Mouse (Mus musculus): ENCODE results near the gene Nudt1. TPM values are rescaled to one million over a fixed set of nuclear protein-coding genes. Genes with fewer than 3 reads are reported as not detected.
"Not testable (repeated sequence)": the region's sequence is repeated elsewhere in the genome, so short reads cannot be mapped to it uniquely, and the experiment has no call there.

Nudt1 gene
- total RNA-seq, 2 experiments from 2014 or later: 8.9 to 10.2 TPM

- no peak for DNase-seq
- intact Hi-C loops (cut with DNase I): loop anchor here (5.0 kb wide), 1 partner anchor 199 kb away; no protein-coding TSS in a partner anchor
These were observed 17.3 kb downstream of the Nudt1 start for GRCm38 (mm10) chr5:140338779-140339178.

- no peak for DNase-seq
- intact Hi-C loops (cut with DNase I): loop anchor here (5.0 kb wide), 1 partner anchor 197 kb away; no protein-coding TSS in a partner anchor
These were observed 18.4 kb downstream of the Nudt1 start for GRCm38 (mm10) chr5:140339836-140340235.

GRCm38 (mm10) chr5:140342880-140343279 is 21.4 kb downstream of the Nudt1 start:
- intact Hi-C loops (cut with DNase I): no loop called here
- no peak for DNase-seq

GRCm38 (mm10) chr5:140345244-140345643 is 23.8 kb downstream of the Nudt1 start:
- DNase-seq: no peak
- intact Hi-C loops (cut with DNase I): no loop called here

GRCm38 (mm10) chr5:140346050-140346449 is 24.6 kb downstream of the Nudt1 start:
- intact Hi-C loops (cut with DNase I): no loop called here
- DNase-seq: no peak

GRCm38 (mm10) chr5:140349882-140350281 is 28.4 kb downstream of the Nudt1 start:
- DNase-seq: no peak
- intact Hi-C loops (cut with DNase I): no loop called here

GRCm38 (mm10) chr5:140350731-140351497 is 29.5 kb downstream of the Nudt1 start:
- intact Hi-C loops (cut with DNase I): no loop called here
- DNase-seq: no peak

- DNase-seq: no peak
- intact Hi-C loops (cut with DNase I): no loop called here
These were observed 30.9 kb downstream of the Nudt1 start for GRCm38 (mm10) chr5:140352352-140352751.

GRCm38 (mm10) chr5:140355934-140356333 is 34.5 kb downstream of the Nudt1 start:
- DNase-seq: no peak
- intact Hi-C loops (cut with DNase I): no loop called here

- DNase-seq: no peak
- intact Hi-C loops (cut with DNase I): no loop called here
These were observed 36.0 kb downstream of the Nudt1 start for GRCm38 (mm10) chr5:140357466-140357865.

GRCm38 (mm10) chr5:140359930-140360674 is 38.6 kb downstream of the Nudt1 start:
- DNase-seq: no peak
- intact Hi-C loops (cut with DNase I): no loop called here

GRCm38 (mm10) chr5:140364415-140364814 is 43.0 kb downstream of the Nudt1 start:
- no peak for DNase-seq
- intact Hi-C loops (cut with DNase I): no loop called here

GRCm38 (mm10) chr5:140368126-140368525 is 46.7 kb downstream of the Nudt1 start:
- DNase-seq; intact Hi-C loops (cut with DNase I): not testable (repeated sequence)

GRCm38 (mm10) chr5:140368926-140369325 is 47.5 kb downstream of the Nudt1 start:
- intact Hi-C loops (cut with DNase I): no loop called here

GRCm38 (mm10) chr5:140369466-140369865 is 48.0 kb downstream of the Nudt1 start:
- DNase-seq: no peak
- intact Hi-C loops (cut with DNase I): no loop called here

More at GRCm38 (mm10) chr5:140368926-140369325, 47.5 kb downstream of the Nudt1 start:
- DNase-seq: no peak

- peak; percentile 18 to 51 for DNase-seq
- intact Hi-C loops (cut with DNase I): no loop called here
These were observed 49.2 kb downstream of the Nudt1 start for GRCm38 (mm10) chr5:140370446-140371254.

GRCm38 (mm10) chr5:140371671-140372070 is 50.2 kb downstream of the Nudt1 start:
- intact Hi-C loops (cut with DNase I): no loop called here
- no peak for DNase-seq

GRCm38 (mm10) chr5:140373711-140374110 is 52.3 kb downstream of the Nudt1 start:
- intact Hi-C loops (cut with DNase I): no loop called here
- no peak for DNase-seq

- intact Hi-C loops (cut with DNase I): no loop called here
- DNase-seq: no peak
These were observed 52.8 kb downstream of the Nudt1 start for GRCm38 (mm10) chr5:140374226-140374625.

GRCm38 (mm10) chr5:140375249-140375829 is 53.9 kb downstream of the Nudt1 start:
- DNase-seq: no peak
- intact Hi-C loops (cut with DNase I): no loop called here
